Mouse (Mus musculus) spleen, postnatal 4 days (tissue): ENCODE results near the gene Zfp541.

Source experiments
- DNase-seq, 2 experiments: peaks; one replicate each; pipeline ENCODE4 v3.0.0; 2022; ENCODE audit warnings: low spot score in 2 of 2

Gene Zfp541

GRCm38 (mm10) chr7:16061219-16062098, at the start of gene Zfp541:
Gene Zfp541, plus strand, starts transcription at chr7:16061814.
- DNase-seq = peak; percentile 13 to 62

GRCm38 (mm10) chr7:16012576-16013263, 48.9 kb upstream of the Zfp541 start:
- peak; percentile 43 to 78 for DNase-seq

GRCm38 (mm10) chr7:16013722-16014275, 47.8 kb upstream of the Zfp541 start:
- no peak for DNase-seq

GRCm38 (mm10) chr7:16014521-16015175, 47.0 kb upstream of the Zfp541 start:
- DNase-seq = no peak

- DNase-seq = no peak
Measured at GRCm38 (mm10) chr7:16015384-16015783, 46.2 kb upstream of the Zfp541 start.

GRCm38 (mm10) chr7:16018016-16018810, 43.4 kb upstream of the Zfp541 start:
- DNase-seq = peak; percentile 51 to 72

- no peak for DNase-seq
Measured at GRCm38 (mm10) chr7:16019256-16020094, 42.1 kb upstream of the Zfp541 start.

GRCm38 (mm10) chr7:16024603-16025222, 36.9 kb upstream of the Zfp541 start:
- no peak for DNase-seq

GRCm38 (mm10) chr7:16028102-16028927, 33.3 kb upstream of the Zfp541 start:
- DNase-seq = no peak

GRCm38 (mm10) chr7:16031072-16031471, 30.5 kb upstream of the Zfp541 start:
- DNase-seq = no peak

GRCm38 (mm10) chr7:16033059-16033458, 28.6 kb upstream of the Zfp541 start:
- DNase-seq = no peak

- DNase-seq = no peak
Measured at GRCm38 (mm10) chr7:16033580-16034461, 27.8 kb upstream of the Zfp541 start.

- DNase-seq = no peak
Measured at GRCm38 (mm10) chr7:16036972-16037371, 24.6 kb upstream of the Zfp541 start.

- DNase-seq = no peak
Measured at GRCm38 (mm10) chr7:16039363-16039762, 22.3 kb upstream of the Zfp541 start.

- DNase-seq = no peak
Measured at GRCm38 (mm10) chr7:16041208-16041607, 20.4 kb upstream of the Zfp541 start.

- no peak for DNase-seq
Measured at GRCm38 (mm10) chr7:16042850-16043775, 18.5 kb upstream of the Zfp541 start.
